Mouse (Mus musculus): ENCODE data around the gene Srgap3.

- no peak for TF ChIP-seq EP300 (IDR thresholded peaks at IDR 0.05; ENCODE audit: low read depth)
- no peak for TF ChIP-seq CTCF (IDR thresholded peaks at IDR 0.05; ENCODE audit: low read depth)
These were observed 4.2 kb upstream of the Srgap3 start for GRCm38 (mm10) chr6:112951254-112951653.
